In the genomic region with DNA sequence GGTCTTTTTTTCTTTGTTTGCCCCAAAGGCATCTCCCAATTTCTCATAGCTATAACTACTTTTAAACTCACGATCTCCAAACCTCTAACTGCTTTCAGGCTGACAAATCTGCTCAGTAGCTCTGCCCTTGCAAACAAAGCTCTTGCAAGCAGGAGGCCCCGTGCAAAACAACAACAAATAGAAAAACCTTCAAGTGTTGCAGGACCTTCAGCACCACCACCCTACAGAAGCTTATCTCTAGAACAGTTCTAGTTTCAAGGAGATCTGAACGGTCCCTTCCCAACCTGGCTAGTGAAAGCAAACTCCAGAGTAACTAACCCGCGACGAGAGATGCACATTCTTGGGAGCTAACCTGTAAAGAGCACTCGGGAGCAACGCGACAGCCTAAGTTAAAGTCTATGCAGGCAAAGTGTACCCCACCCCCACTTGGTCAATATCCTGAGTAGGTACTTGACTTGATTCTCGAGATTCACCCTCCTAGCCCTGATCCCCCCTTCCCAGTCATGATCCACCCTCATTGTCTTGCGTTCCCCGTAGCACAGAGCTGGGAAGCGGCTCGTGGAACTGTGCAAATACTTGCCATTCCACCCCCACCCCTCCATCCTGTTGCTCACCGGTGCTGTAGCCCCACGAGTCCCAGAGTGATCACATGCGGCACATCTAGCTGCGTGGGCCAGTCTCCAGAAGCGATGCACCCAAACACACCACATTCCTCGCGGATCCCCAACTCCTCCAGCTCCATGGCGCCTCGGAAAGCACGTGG, we compare ENCODE assay signal across 8 mouse cellular contexts. TPM values are rescaled to one million over a fixed set of nuclear protein-coding genes. Genes with fewer than 3 reads are reported as not detected.
DNase-seq lines count a peak whose midpoint lies in the region; ATAC-seq lines count a peak whose summit lies in the region.

No protein-coding gene starts in this region.

- DNase-seq in spleen, adult 12 weeks (ENCODE audit: low spot score) = peak; percentile 9
- no peak for DNase-seq in spleen, postnatal 36 days (ENCODE audit: low spot score in 2 of 2)
- no peak for DNase-seq in embryonic facial prominence, embryonic 10.5 days (ENCODE audit: low spot score)
- DNase-seq in hindbrain, embryonic 14.5 days (ENCODE audit: low spot score) = no peak
- DNase-seq in lung, postnatal 36 days = peak; percentile 58
- DNase-seq in frontal cortex, postnatal 36 days (ENCODE audit: low spot score in 2 of 2) = no peak
- DNase-seq in cerebellum, adult 11 months = no peak
- no peak for DNase-seq in ovary, postnatal 14 days (ENCODE audit: low spot score)

- 1% methylated on average over 24 of the region's 24 CpGs for WGBS in embryonic facial prominence, embryonic 10.5 days
- WGBS in hindbrain, embryonic 14.5 days = under 1% methylated on average over 24 of the region's 24 CpGs

- H3K27ac ChIP-seq in embryonic facial prominence, embryonic 10.5 days (replicated peaks) = peak overlapping the region; percentile 94
- peak overlapping the region; percentile 53; the same call in 1 of the 2 replicates for H3K27ac ChIP-seq in hindbrain, embryonic 14.5 days

- H3K9me3 ChIP-seq in embryonic facial prominence, embryonic 10.5 days = no peaks in the 10 kb centered on the region
- H3K9me3 ChIP-seq in hindbrain, embryonic 14.5 days (ENCODE audit: control insufficient read depth, low read length) = no peaks in the 10 kb centered on the region

- H3K36me3 ChIP-seq in embryonic facial prominence, embryonic 10.5 days (replicated peaks) = peaks cover 57% of the 10 kb centered on the region
- no peaks in the 10 kb centered on the region for H3K36me3 ChIP-seq in hindbrain, embryonic 14.5 days (replicated peaks; ENCODE audit: control insufficient read depth, insufficient read depth)

- ATAC-seq in hindbrain, embryonic 14.5 days (ENCODE audit: low FRiP score) = no peak

- peaks cover 51% of the 10 kb centered on the region for H3K4me1 ChIP-seq in embryonic facial prominence, embryonic 10.5 days
- peaks cover 22% of the 10 kb centered on the region for H3K4me1 ChIP-seq in hindbrain, embryonic 14.5 days (replicated peaks; ENCODE audit: control insufficient read depth, insufficient read depth, low read length)

- H3K4me2 ChIP-seq in hindbrain, embryonic 14.5 days (replicated peaks) = peak overlapping the region; percentile 70

- peak overlapping the region; percentile 66 for H3K9ac ChIP-seq in hindbrain, embryonic 14.5 days

- H3K4me3 ChIP-seq in embryonic facial prominence, embryonic 10.5 days = peak overlapping the region; percentile 82
- peak overlapping the region; percentile 61 for H3K4me3 ChIP-seq in hindbrain, embryonic 14.5 days (replicated peaks; ENCODE audit: low read length)

- H3K27me3 ChIP-seq in embryonic facial prominence, embryonic 10.5 days (replicated peaks; ENCODE audit: low read depth, poor library complexity, severe bottlenecking) = no peaks in the 10 kb centered on the region
- no peaks in the 10 kb centered on the region for H3K27me3 ChIP-seq in hindbrain, embryonic 14.5 days (ENCODE audit: control insufficient read depth, insufficient read depth, low read length)

RNA-seq across cellular contexts. Expression of a gene that starts 0.6 kb away (rescaled TPM):
- polyA plus RNA-seq in embryonic facial prominence, embryonic 10.5 days (2016; fragmentation: Nextera tagmentation; extraction: Ambion mirVana) = 469 and 495 TPM in 2 replicates
- polyA plus RNA-seq in hindbrain, embryonic 14.5 days (2014; fragmentation: Nextera tagmentation; extraction: Ambion mirVana) = 161 and 188 TPM in 2 replicates

RNA-seq across cellular contexts. Expression of a gene that starts 0.9 kb away (rescaled TPM):
- polyA plus RNA-seq in embryonic facial prominence, embryonic 10.5 days (2016; fragmentation: Nextera tagmentation; extraction: Ambion mirVana) = 53.0 and 56.5 TPM in 2 replicates
- polyA plus RNA-seq in hindbrain, embryonic 14.5 days (2014; fragmentation: Nextera tagmentation; extraction: Ambion mirVana) = 13.7 and 17.4 TPM in 2 replicates

RNA-seq across cellular contexts. Expression of a gene that starts 24.0 kb away (rescaled TPM):
- 79.4 and 81.3 TPM in 2 replicates for polyA plus RNA-seq in embryonic facial prominence, embryonic 10.5 days (2016; fragmentation: Nextera tagmentation; extraction: Ambion mirVana)
- 87.6 and 95.2 TPM in 2 replicates for polyA plus RNA-seq in hindbrain, embryonic 14.5 days (2014; fragmentation: Nextera tagmentation; extraction: Ambion mirVana)

RNA-seq across cellular contexts. Expression of a gene that starts 45.2 kb away (rescaled TPM):
- 23.2 and 26.2 TPM in 2 replicates for polyA plus RNA-seq in embryonic facial prominence, embryonic 10.5 days (2016; fragmentation: Nextera tagmentation; extraction: Ambion mirVana)
- 14.0 and 18.6 TPM in 2 replicates for polyA plus RNA-seq in hindbrain, embryonic 14.5 days (2014; fragmentation: Nextera tagmentation; extraction: Ambion mirVana)

RNA-seq across cellular contexts. Expression of a gene that starts 53.3 kb away (rescaled TPM):
- polyA plus RNA-seq in embryonic facial prominence, embryonic 10.5 days (2016; fragmentation: Nextera tagmentation; extraction: Ambion mirVana) = 0.31 TPM in 1 of 2 replicates, not detected in the other
- polyA plus RNA-seq in hindbrain, embryonic 14.5 days (2014; fragmentation: Nextera tagmentation; extraction: Ambion mirVana) = not detected in 2 replicates

Comparison
In these comparisons a context has a peak if more than half of its experiments do, and no peak if none do; other contexts are left out.
1. DNase-seq: peak in spleen, adult 12 weeks (single experiment) and lung, postnatal 36 days (single experiment); none in spleen, postnatal 36 days (0 of 2), embryonic facial prominence, embryonic 10.5 days (single experiment), hindbrain, embryonic 14.5 days (single experiment), frontal cortex, postnatal 36 days (0 of 2), cerebellum, adult 11 months (single experiment) and ovary, postnatal 14 days (single experiment).